Mouse (Mus musculus): ENCODE measurements around the gene Degs2.

DNA sequence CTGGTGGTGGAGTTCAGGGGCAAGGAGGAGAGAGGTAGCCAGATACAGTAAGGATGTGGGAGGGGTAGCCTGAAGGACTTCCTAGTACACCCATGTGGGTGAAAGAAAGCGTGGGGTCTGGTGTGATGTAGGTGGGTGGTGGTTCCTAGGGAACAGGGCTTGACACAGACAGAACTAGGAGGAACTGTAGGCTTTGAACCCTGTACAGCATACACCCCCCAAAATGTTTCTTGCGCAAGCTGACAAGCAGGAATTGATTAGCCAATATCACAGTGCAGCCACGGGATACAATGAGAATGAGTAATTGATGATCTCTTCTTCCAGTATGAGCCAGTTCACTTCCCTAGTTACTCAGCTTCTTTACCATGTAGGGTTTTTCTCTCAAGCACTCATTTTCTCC, 63.0 kb downstream of the Degs2 start:
- TF ChIP-seq POLR2A (IDR thresholded peaks at IDR 0.05; ENCODE audit: low read depth, low read length): no peak
- TF ChIP-seq CTCF (conservative IDR thresholded peaks at IDR 0.05; ENCODE audit: insufficient read depth, insufficient read length, low read depth, low read length): no peak
